Mouse (Mus musculus): ENCODE results near the gene Gfra1. TPM values are rescaled to one million over a fixed set of nuclear protein-coding genes. Genes with fewer than 3 reads are reported as not detected.

The Gfra1 gene
- 55.3 and 56.4 TPM in 2 replicates for polyA plus RNA-seq (2015; fragmentation: Nextera tagmentation; extraction: Ambion mirVana)

- Histone ChIP-seq H3K27me3 (ENCODE audit: insufficient read depth, low read length) (no peaks in the 10 kb centered on the region), H3K27ac (peak within 1 kb of the TSS; percentile 26; the same call in 1 of the 2 replicates), H3K4me3 (replicated peaks; ENCODE audit: low read depth, low read length) (peak within 1 kb of the TSS; percentile 49), H3K4me2 (ENCODE audit: low read length) (peak within 1 kb of the TSS; percentile 92), H3K9me3 (replicated peaks; ENCODE audit: low read length) (no peaks in the 10 kb centered on the region), H3K9ac (ENCODE audit: low read depth, low read length) (peak within 1 kb of the TSS; percentile 65; the same call in 1 of the 2 replicates), H3K4me1 (replicated peaks; ENCODE audit: insufficient read depth, low read length) (0 out of 2 replicates have a peak, but pooled peaks cover 4% of the 10 kb centered on the region), H3K36me3 (ENCODE audit: insufficient read depth, low read length) (no peaks in the 10 kb centered on the region)
- no peak for TF ChIP-seq CTCF (IDR thresholded peaks at IDR 0.05; ENCODE audit: low read depth)
- ATAC-seq (replicated peaks; ENCODE audit: low FRiP score, low read depth) (peak; percentile 62), DNase-seq (ENCODE audit: low spot score) (peak; percentile 73)
- under 1% methylated on average over 31 of the region's 31 CpGs for WGBS
Measured at GRCm38 (mm10) chr19:58455496-58456061, at the start of gene Gfra1. Gene Gfra1, minus strand, starts transcription at chr19:58455909.

DNA sequence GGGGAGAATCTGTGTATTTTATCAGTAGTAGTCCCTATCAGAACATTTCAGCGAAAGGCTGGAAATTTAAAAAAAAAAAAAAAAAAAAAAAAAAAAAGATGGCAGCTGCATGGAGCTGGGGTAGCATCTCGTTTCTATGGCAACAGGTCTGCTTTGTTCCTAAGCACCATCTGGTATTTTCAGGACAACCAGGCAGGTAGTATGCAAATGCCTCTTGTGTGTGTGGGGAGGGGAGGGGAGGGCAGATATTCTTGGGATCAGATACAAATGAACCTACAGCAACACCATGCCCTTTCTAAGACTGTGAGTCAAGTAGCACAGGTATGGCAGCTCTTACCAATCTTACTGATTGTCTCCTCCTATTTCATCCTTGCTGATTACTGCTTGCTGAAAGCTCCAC lies 44.3 kb upstream of the Gfra1 start:
- no peaks in the 10 kb centered on the region for H3K36me3 ChIP-seq (ENCODE audit: insufficient read depth, low read length)
- H3K27me3 ChIP-seq (ENCODE audit: insufficient read depth, low read length): no peaks in the 10 kb centered on the region
- H3K4me3 ChIP-seq (replicated peaks; ENCODE audit: low read depth, low read length): no peak overlapping the region
- no peak for ATAC-seq (replicated peaks; ENCODE audit: low FRiP score, low read depth)
- H3K9ac ChIP-seq (ENCODE audit: low read depth, low read length): no peak overlapping the region
- no peak overlapping the region for H3K27ac ChIP-seq
- DNase-seq (ENCODE audit: low spot score): no peak
- H3K4me1 ChIP-seq (replicated peaks; ENCODE audit: insufficient read depth, low read length): no peaks in the 10 kb centered on the region
- WGBS: 87% methylated on average over 2 of the region's 2 CpGs
- no peak overlapping the region for H3K4me2 ChIP-seq (ENCODE audit: low read length)
- TF ChIP-seq CTCF (IDR thresholded peaks at IDR 0.05; ENCODE audit: low read depth): no peak
- H3K9me3 ChIP-seq (replicated peaks; ENCODE audit: low read length): no peaks in the 10 kb centered on the region

GRCm38 (mm10) chr19:58499420-58499966 lies 43.8 kb upstream of the Gfra1 start:
- WGBS: 73% methylated on average over 3 of the region's 3 CpGs
- DNase-seq (ENCODE audit: low spot score) (no peak), ATAC-seq (replicated peaks; ENCODE audit: low FRiP score, low read depth) (no peak)

GRCm38 (mm10) chr19:58497106-58497505 lies 41.4 kb upstream of the Gfra1 start:
- no peak for ATAC-seq (replicated peaks; ENCODE audit: low FRiP score, low read depth)

More at GRCm38 (mm10) chr19:58499420-58499966, 43.8 kb upstream of the Gfra1 start:
- no peaks in the 10 kb centered on the region for H3K36me3 ChIP-seq (ENCODE audit: insufficient read depth, low read length)
- H3K9ac ChIP-seq (ENCODE audit: low read depth, low read length): no peak overlapping the region
- no peaks in the 10 kb centered on the region for H3K27me3 ChIP-seq (ENCODE audit: insufficient read depth, low read length)
- no peak overlapping the region for H3K27ac ChIP-seq
- no peaks in the 10 kb centered on the region for H3K4me1 ChIP-seq (replicated peaks; ENCODE audit: insufficient read depth, low read length)
- H3K4me2 ChIP-seq (ENCODE audit: low read length): no peak overlapping the region
- H3K9me3 ChIP-seq (replicated peaks; ENCODE audit: low read length): no peaks in the 10 kb centered on the region
- H3K4me3 ChIP-seq (replicated peaks; ENCODE audit: low read depth, low read length): no peak overlapping the region
- TF ChIP-seq CTCF (IDR thresholded peaks at IDR 0.05; ENCODE audit: low read depth): no peak

DNA sequence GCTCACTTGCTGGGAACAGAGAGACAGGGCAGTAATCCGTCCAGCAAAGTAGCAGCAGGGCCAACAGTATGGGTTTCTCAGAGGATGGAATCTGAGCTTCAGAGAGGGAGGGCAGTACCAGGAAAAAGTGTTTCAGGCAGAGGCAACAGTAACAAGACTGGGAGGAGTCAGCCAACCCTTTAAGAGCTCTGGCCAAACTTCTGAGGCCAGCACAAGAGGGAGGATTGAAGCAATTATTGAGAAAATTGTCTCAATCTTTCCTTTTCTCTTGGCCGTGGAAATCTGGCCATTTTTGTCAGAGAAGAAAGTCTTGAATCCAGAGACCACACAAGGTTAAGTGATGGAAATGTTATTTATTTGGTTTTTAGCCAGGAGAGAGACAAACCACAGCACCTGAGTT lies 31.0 kb upstream of the Gfra1 start:
- no peaks in the 10 kb centered on the region for H3K9me3 ChIP-seq (replicated peaks; ENCODE audit: low read length)
- no peaks in the 10 kb centered on the region for H3K36me3 ChIP-seq (ENCODE audit: insufficient read depth, low read length)
- H3K27ac ChIP-seq: no peak overlapping the region
- no peak for TF ChIP-seq CTCF (IDR thresholded peaks at IDR 0.05; ENCODE audit: low read depth)
- H3K4me2 ChIP-seq (ENCODE audit: low read length): no peak overlapping the region
- ATAC-seq (replicated peaks; ENCODE audit: low FRiP score, low read depth) (no peak), DNase-seq (ENCODE audit: low spot score) (no peak)
- no peak overlapping the region for H3K9ac ChIP-seq (ENCODE audit: low read depth, low read length)
- WGBS: 51% methylated on average over 2 of the region's 2 CpGs
- H3K4me1 ChIP-seq (replicated peaks; ENCODE audit: insufficient read depth, low read length): no peaks in the 10 kb centered on the region
- H3K27me3 ChIP-seq (ENCODE audit: insufficient read depth, low read length): no peaks in the 10 kb centered on the region
- no peak overlapping the region for H3K4me3 ChIP-seq (replicated peaks; ENCODE audit: low read depth, low read length)

More at GRCm38 (mm10) chr19:58497106-58497505, 41.4 kb upstream of the Gfra1 start:
- Histone ChIP-seq H3K9ac (ENCODE audit: low read depth, low read length) (no peak overlapping the region), H3K27me3 (ENCODE audit: insufficient read depth, low read length) (no peaks in the 10 kb centered on the region), H3K9me3 (replicated peaks; ENCODE audit: low read length) (no peaks in the 10 kb centered on the region), H3K4me2 (ENCODE audit: low read length) (no peak overlapping the region), H3K36me3 (ENCODE audit: insufficient read depth, low read length) (no peaks in the 10 kb centered on the region), H3K4me3 (replicated peaks; ENCODE audit: low read depth, low read length) (no peak overlapping the region), H3K4me1 (replicated peaks; ENCODE audit: insufficient read depth, low read length) (no peaks in the 10 kb centered on the region), H3K27ac (no peak overlapping the region)
- WGBS: 56% methylated on average over 3 of the region's 3 CpGs
- no peak for DNase-seq (ENCODE audit: low spot score)
- TF ChIP-seq CTCF (IDR thresholded peaks at IDR 0.05; ENCODE audit: low read depth): no peak

DNA sequence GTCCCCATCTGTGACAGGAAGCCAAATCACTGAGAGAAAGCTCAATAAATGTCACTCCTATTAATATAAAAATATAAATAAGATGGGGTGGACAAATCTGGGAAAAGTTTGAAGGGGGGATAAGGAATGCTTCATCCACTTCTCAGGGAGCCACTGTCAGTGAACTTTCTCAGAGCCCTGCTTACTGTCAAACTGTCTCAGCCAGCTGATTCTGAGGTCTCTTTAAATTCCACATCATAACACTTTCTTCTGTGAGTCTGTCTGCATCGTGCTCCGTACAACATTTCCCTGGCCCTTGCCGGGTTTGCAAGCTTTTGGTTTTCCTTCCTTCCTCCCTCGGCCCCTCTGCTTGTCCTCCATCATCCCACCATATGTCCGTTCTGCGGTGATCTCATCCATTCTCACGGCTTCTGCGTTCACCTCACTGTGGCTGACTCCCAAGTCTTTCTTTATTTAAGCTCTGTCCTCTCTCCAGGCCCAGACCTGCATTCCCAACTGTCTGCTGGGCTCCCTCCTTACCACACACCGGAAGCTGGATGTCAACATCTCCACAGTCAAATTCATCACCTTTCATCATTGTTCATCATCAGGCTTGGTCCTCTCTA lies 26.8 kb upstream of the Gfra1 start:
- no peak for TF ChIP-seq CTCF (IDR thresholded peaks at IDR 0.05; ENCODE audit: low read depth)
- no peaks in the 10 kb centered on the region for H3K4me1 ChIP-seq (replicated peaks; ENCODE audit: insufficient read depth, low read length)
- H3K27me3 ChIP-seq (ENCODE audit: insufficient read depth, low read length): no peaks in the 10 kb centered on the region
- no peaks in the 10 kb centered on the region for H3K36me3 ChIP-seq (ENCODE audit: insufficient read depth, low read length)
- DNase-seq (ENCODE audit: low spot score) (no peak), ATAC-seq (replicated peaks; ENCODE audit: low FRiP score, low read depth) (no peak)
- H3K9me3 ChIP-seq (replicated peaks; ENCODE audit: low read length): no peaks in the 10 kb centered on the region
- 64% methylated on average over 9 of the region's 9 CpGs for WGBS
- H3K9ac ChIP-seq (ENCODE audit: low read depth, low read length): no peak overlapping the region
- no peak overlapping the region for H3K4me2 ChIP-seq (ENCODE audit: low read length)
- H3K4me3 ChIP-seq (replicated peaks; ENCODE audit: low read depth, low read length): no peak overlapping the region
- H3K27ac ChIP-seq: no peak overlapping the region
